Mouse (Mus musculus): ENCODE results near the gene Cryzl1.

- no peak for TF ChIP-seq POLR2A (IDR thresholded peaks at IDR 0.05; ENCODE audit: low read depth, low read length)
- TF ChIP-seq CTCF (IDR thresholded peaks at IDR 0.05; ENCODE audit: extremely low read depth, insufficient read depth, insufficient read length, insufficient replicate concordance) = no peak
These were observed 50.4 kb downstream of the Cryzl1 start for GRCm38 (mm10) chr16:91678147-91678911.
